Comparison of ENCODE assay signal across 7 mouse cellular contexts in genomic region chr9:56090546-56091225, GRCm38 (mm10). TPM values are rescaled to one million over a fixed set of nuclear protein-coding genes. Genes with fewer than 3 reads are reported as not detected.
A peak's percentile ranks its signal among the peaks of the same experiment; 100 is the strongest.
DNase-seq lines count a peak whose midpoint lies in the region; ATAC-seq and TF ChIP-seq lines count a peak whose summit lies in the region.

No protein-coding gene starts in this region.

- H3K9ac ChIP-seq in liver, adult 2 months (ENCODE audit: low read depth, low read length) = no peak overlapping the region
- no peak overlapping the region for H3K9ac ChIP-seq in embryonic facial prominence, embryonic 12.5 days
- peak overlapping the region; percentile 56; the same call in 1 of the 2 replicates for H3K9ac ChIP-seq in limb, embryonic 13.5 days

- no peak overlapping the region for H3K27ac ChIP-seq in liver, adult 2 months (replicated peaks; ENCODE audit: insufficient read depth, low read depth, low read length)
- H3K27ac ChIP-seq in embryonic facial prominence, embryonic 12.5 days = peak overlapping the region; percentile 84; the same call in 1 of the 2 replicates
- H3K27ac ChIP-seq in limb, embryonic 13.5 days = no peak overlapping the region

- no peak for DNase-seq in liver, adult 2 months (ENCODE audit: extremely low read depth, low read depth, low spot score)
- no peak for DNase-seq in liver
- peak; percentile 37 to 59 for DNase-seq in thymus, adult 18-20 months
- no peak for DNase-seq in layer of hippocampus, adult 9-10 months (ENCODE audit: low spot score)

- WGBS in liver, adult 2 months = 84% methylated on average over 5 of the region's 5 CpGs
- 63% methylated on average over 5 of the region's 5 CpGs for WGBS in embryonic facial prominence, embryonic 12.5 days
- 60% methylated on average over 5 of the region's 5 CpGs for WGBS in limb, embryonic 13.5 days

- H3K27me3 ChIP-seq in liver, adult 2 months (ENCODE audit: control insufficient read depth, insufficient read depth, low read length) = no peaks in the 10 kb centered on the region
- H3K27me3 ChIP-seq in embryonic facial prominence, embryonic 12.5 days = no peaks in the 10 kb centered on the region
- H3K27me3 ChIP-seq in limb, embryonic 13.5 days = no peaks in the 10 kb centered on the region

- TF ChIP-seq POLR2A in liver, adult 2 months (IDR thresholded peaks at IDR 0.05; ENCODE audit: extremely low read depth, insufficient read depth, low read length) = no peak

- no peaks in the 10 kb centered on the region for H3K9me3 ChIP-seq in embryonic facial prominence, embryonic 12.5 days
- no peaks in the 10 kb centered on the region for H3K9me3 ChIP-seq in limb, embryonic 13.5 days

- ATAC-seq in embryonic facial prominence, embryonic 12.5 days (ENCODE audit: insufficient number of reproducible peaks, insufficient read depth, low FRiP score, low TSS enrichment) = no peak; the same call in 1 of the 2 replicates
- ATAC-seq in limb, embryonic 13.5 days (ENCODE audit: low FRiP score, low read depth) = no peak
- no peak for ATAC-seq in cerebellum, adult (ENCODE audit: insufficient number of reproducible peaks, low FRiP score, low TSS enrichment)

- no peaks in the 10 kb centered on the region for H3K79me2 ChIP-seq in liver, adult 2 months (ENCODE audit: control insufficient read depth, insufficient read depth, low read length)

- H3K4me1 ChIP-seq in liver, adult 2 months (ENCODE audit: control insufficient read depth, insufficient read depth, low read length) = no peaks in the 10 kb centered on the region
- peaks cover 13% of the 10 kb centered on the region for H3K4me1 ChIP-seq in embryonic facial prominence, embryonic 12.5 days
- H3K4me1 ChIP-seq in limb, embryonic 13.5 days = peaks cover 19% of the 10 kb centered on the region

- H3K4me2 ChIP-seq in embryonic facial prominence, embryonic 12.5 days (replicated peaks) = peak overlapping the region; percentile 34; the same call in 1 of the 2 replicates
- peak overlapping the region; percentile 55 for H3K4me2 ChIP-seq in limb, embryonic 13.5 days (replicated peaks)

- H3K4me3 ChIP-seq in liver, adult 2 months (ENCODE audit: insufficient read depth, low read depth, low read length) = 0 out of 2 replicates have a peak overlapping the region, but pooled peaks have one; percentile 29
- no peak overlapping the region for H3K4me3 ChIP-seq in embryonic facial prominence, embryonic 12.5 days
- H3K4me3 ChIP-seq in limb, embryonic 13.5 days = peak overlapping the region; percentile 10; the same call in 1 of the 2 replicates

- no peak for TF ChIP-seq CTCF in liver, adult 2 months (IDR thresholded peaks at IDR 0.05; ENCODE audit: low read depth, low read length)

- H3K36me3 ChIP-seq in liver, adult 2 months (ENCODE audit: control insufficient read depth, insufficient read depth, low read length) = no peaks in the 10 kb centered on the region
- no peaks in the 10 kb centered on the region for H3K36me3 ChIP-seq in embryonic facial prominence, embryonic 12.5 days
- no peaks in the 10 kb centered on the region for H3K36me3 ChIP-seq in limb, embryonic 13.5 days

RNA-seq across cellular contexts. Expression of gene Pstpip1, which starts 0.9 kb away (rescaled TPM):
- 0.37 and 0.40 TPM in 2 replicates for total RNA-seq in liver, adult 2 months (2014; rRNA removed)
- polyA plus RNA-seq in liver, adult 2 months (2012; rRNA removed) = 0.44 and 1.1 TPM in 2 replicates
- polyA plus RNA-seq in embryonic facial prominence, embryonic 12.5 days (2016; fragmentation: Nextera tagmentation; extraction: Ambion mirVana) = 0.88 and 0.89 TPM in 2 replicates
- polyA plus RNA-seq in limb, embryonic 13.5 days (2015; fragmentation: Nextera tagmentation; extraction: Ambion mirVana) = 1.3 and 1.4 TPM in 2 replicates

RNA-seq across cellular contexts. Expression of gene Rcn2, which starts 49.0 kb away (rescaled TPM):
- 9.0 and 10.1 TPM in 2 replicates for total RNA-seq in liver, adult 2 months (2014; rRNA removed)
- polyA plus RNA-seq in liver, adult 2 months (2012; rRNA removed) = 6.5 and 6.6 TPM in 2 replicates
- polyA plus RNA-seq in embryonic facial prominence, embryonic 12.5 days (2016; fragmentation: Nextera tagmentation; extraction: Ambion mirVana) = 308 and 319 TPM in 2 replicates
- 320 and 334 TPM in 2 replicates for polyA plus RNA-seq in limb, embryonic 13.5 days (2015; fragmentation: Nextera tagmentation; extraction: Ambion mirVana)

Comparison
In these comparisons a context has a peak if more than half of its experiments do, and no peak if none do; other contexts are left out.
1. DNase-seq: peak in thymus, adult 18-20 months (2 of 2); none in liver, adult 2 months (single experiment), liver (single experiment) and layer of hippocampus, adult 9-10 months (single experiment).
2. RNA of gene Rcn2, which starts 49.0 kb away (polyA plus RNA-seq): 320 to 334 TPM in limb, embryonic 13.5 days and 308 to 319 TPM in embryonic facial prominence, embryonic 12.5 days; 6.5 to 6.6 TPM in liver, adult 2 months; every median in the first group is over 10 times any median in the second.